Mouse (Mus musculus): Measurements from ENCODE around the gene Clptm1l. TPM values are rescaled to one million over a fixed set of nuclear protein-coding genes. Genes with fewer than 3 reads are reported as not detected.
A peak's percentile ranks its signal among the peaks of the same experiment; 100 is the strongest.

Gene Clptm1l
- 174 and 185 TPM in 2 replicates for polyA plus RNA-seq (2012; rRNA removed)

GRCm38 (mm10) chr13:73603522-73604155 is at the start of gene Clptm1l:
Gene Clptm1l, plus strand, starts transcription at chr13:73604006.
- Histone ChIP-seq H3K36me3 (ENCODE audit: control insufficient read depth, insufficient read depth, low read length) (no peaks in the 10 kb centered on the region), H3K27me3 (replicated peaks; ENCODE audit: control insufficient read depth, insufficient read depth, low read length) (no peaks in the 10 kb centered on the region), H3K4me1 (ENCODE audit: control insufficient read depth, insufficient read depth, low read length) (peaks cover 10% of the 10 kb centered on the region), H3K4me3 (ENCODE audit: insufficient read depth, low read depth, low read length) (peak within 1 kb of the TSS; percentile 95), H3K27ac (ENCODE audit: insufficient read depth, low read depth, low read length) (peak within 1 kb of the TSS; percentile 91)
- under 1% methylated on average over 53 of the region's 53 CpGs for WGBS
- TF ChIP-seq POLR2A (IDR thresholded peaks at IDR 0.05; ENCODE audit: low read depth, low read length) (peak; percentile 39), CTCF (conservative IDR thresholded peaks at IDR 0.05; ENCODE audit: insufficient read depth, insufficient read length, low read depth, low read length) (no peak)
- peak; percentile 98 for DNase-seq

DNA sequence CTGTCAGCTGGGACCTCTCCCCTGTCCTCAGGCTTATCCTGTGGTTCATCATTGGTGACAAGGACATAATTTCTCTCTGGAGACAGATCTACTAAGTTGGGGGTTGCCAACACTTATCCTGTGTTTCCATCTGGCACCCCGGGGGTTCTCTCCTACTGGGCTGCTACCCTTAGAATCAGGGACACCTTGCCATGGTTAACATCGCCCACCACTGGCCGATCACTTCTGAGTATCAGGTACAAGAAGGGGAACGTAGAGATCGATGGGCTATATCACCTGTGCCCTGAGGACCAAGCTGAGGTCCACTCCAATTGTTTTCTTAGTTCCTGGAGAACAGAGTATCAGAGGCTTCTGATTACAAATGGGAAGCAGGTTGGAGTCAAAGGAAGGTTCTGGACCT is 39.6 kb upstream of the Clptm1l start:
- 90% methylated on average over 5 of the region's 5 CpGs for WGBS
- TF ChIP-seq CTCF (conservative IDR thresholded peaks at IDR 0.05; ENCODE audit: insufficient read depth, insufficient read length, low read depth, low read length), result no peak
- no peak for TF ChIP-seq POLR2A (IDR thresholded peaks at IDR 0.05; ENCODE audit: low read depth, low read length)
- Histone ChIP-seq H3K4me1 (ENCODE audit: control insufficient read depth, insufficient read depth, low read length) (no peaks in the 10 kb centered on the region), H3K4me3 (ENCODE audit: insufficient read depth, low read depth, low read length) (no peak overlapping the region), H3K36me3 (ENCODE audit: control insufficient read depth, insufficient read depth, low read length) (no peaks in the 10 kb centered on the region), H3K27me3 (replicated peaks; ENCODE audit: control insufficient read depth, insufficient read depth, low read length) (no peaks in the 10 kb centered on the region), H3K27ac (ENCODE audit: insufficient read depth, low read depth, low read length) (no peak overlapping the region)
- DNase-seq, result no peak

GRCm38 (mm10) chr13:73575051-73575450 is 28.8 kb upstream of the Clptm1l start:
- Histone ChIP-seq H3K4me3 (ENCODE audit: insufficient read depth, low read depth, low read length) (no peak overlapping the region), H3K4me1 (ENCODE audit: control insufficient read depth, insufficient read depth, low read length) (no peaks in the 10 kb centered on the region), H3K36me3 (ENCODE audit: control insufficient read depth, insufficient read depth, low read length) (no peaks in the 10 kb centered on the region), H3K27ac (ENCODE audit: insufficient read depth, low read depth, low read length) (no peak overlapping the region), H3K27me3 (replicated peaks; ENCODE audit: control insufficient read depth, insufficient read depth, low read length) (no peaks in the 10 kb centered on the region)
- DNase-seq, result no peak
- TF ChIP-seq POLR2A (IDR thresholded peaks at IDR 0.05; ENCODE audit: low read depth, low read length), result no peak
- no peak for TF ChIP-seq CTCF (conservative IDR thresholded peaks at IDR 0.05; ENCODE audit: insufficient read depth, insufficient read length, low read depth, low read length)

- WGBS, result 28% methylated on average over 2 of the region's 2 CpGs
- Histone ChIP-seq H3K4me1 (ENCODE audit: control insufficient read depth, insufficient read depth, low read length) (no peaks in the 10 kb centered on the region), H3K27ac (ENCODE audit: insufficient read depth, low read depth, low read length) (no peak overlapping the region), H3K27me3 (replicated peaks; ENCODE audit: control insufficient read depth, insufficient read depth, low read length) (no peaks in the 10 kb centered on the region), H3K36me3 (ENCODE audit: control insufficient read depth, insufficient read depth, low read length) (no peaks in the 10 kb centered on the region), H3K4me3 (ENCODE audit: insufficient read depth, low read depth, low read length) (no peak overlapping the region)
- TF ChIP-seq POLR2A (IDR thresholded peaks at IDR 0.05; ENCODE audit: low read depth, low read length) (no peak), CTCF (conservative IDR thresholded peaks at IDR 0.05; ENCODE audit: insufficient read depth, insufficient read length, low read depth, low read length) (no peak)
- DNase-seq, result no peak
Observed at GRCm38 (mm10) chr13:73577277-73577676, 26.5 kb upstream of the Clptm1l start.

GRCm38 (mm10) chr13:73591488-73591887 is 12.3 kb upstream of the Clptm1l start:
- TF ChIP-seq CTCF (conservative IDR thresholded peaks at IDR 0.05; ENCODE audit: insufficient read depth, insufficient read length, low read depth, low read length) (no peak), POLR2A (IDR thresholded peaks at IDR 0.05; ENCODE audit: low read depth, low read length) (no peak)
- H3K36me3 ChIP-seq (ENCODE audit: control insufficient read depth, insufficient read depth, low read length), result no peaks in the 10 kb centered on the region

DNA sequence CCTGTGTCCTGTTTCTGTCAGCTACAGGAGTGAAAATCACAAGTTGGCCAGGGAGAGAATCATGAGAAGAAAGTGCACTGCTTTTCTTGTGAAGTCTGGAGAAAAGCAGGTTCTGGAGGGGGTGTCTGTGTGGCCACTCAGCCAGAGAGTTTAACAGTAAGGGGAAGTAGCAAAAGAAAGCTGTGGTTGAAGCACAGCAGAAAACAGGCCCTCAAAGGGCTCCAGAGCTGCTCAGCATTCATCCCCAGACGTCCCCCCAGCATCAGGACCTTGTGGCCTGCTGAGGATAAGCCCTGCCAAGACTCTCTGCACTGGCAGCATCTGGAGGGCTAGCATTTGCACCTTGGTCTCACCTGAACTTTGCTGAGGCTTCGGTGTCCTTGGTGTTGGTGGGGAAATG is 11.3 kb upstream of the Clptm1l start:
- TF ChIP-seq CTCF (conservative IDR thresholded peaks at IDR 0.05; ENCODE audit: insufficient read depth, insufficient read length, low read depth, low read length), result no peak
- no peak overlapping the region for H3K27ac ChIP-seq (ENCODE audit: insufficient read depth, low read depth, low read length)
- H3K4me3 ChIP-seq (ENCODE audit: insufficient read depth, low read depth, low read length), result no peak overlapping the region
- no peak for DNase-seq
- WGBS, result 39% methylated on average over 2 of the region's 2 CpGs
- no peaks in the 10 kb centered on the region for H3K4me1 ChIP-seq (ENCODE audit: control insufficient read depth, insufficient read depth, low read length)
- H3K36me3 ChIP-seq (ENCODE audit: control insufficient read depth, insufficient read depth, low read length), result no peaks in the 10 kb centered on the region
- no peaks in the 10 kb centered on the region; the same call in 1 of the 2 replicates for H3K27me3 ChIP-seq (replicated peaks; ENCODE audit: control insufficient read depth, insufficient read depth, low read length)

More at GRCm38 (mm10) chr13:73591488-73591887, 12.3 kb upstream of the Clptm1l start:
- no peak for DNase-seq
- H3K27ac ChIP-seq (ENCODE audit: insufficient read depth, low read depth, low read length), result no peak overlapping the region
- H3K27me3 ChIP-seq (replicated peaks; ENCODE audit: control insufficient read depth, insufficient read depth, low read length), result no peaks in the 10 kb centered on the region
- 83% methylated on average over 3 of the region's 3 CpGs for WGBS
- no peaks in the 10 kb centered on the region for H3K4me1 ChIP-seq (ENCODE audit: control insufficient read depth, insufficient read depth, low read length)
- no peak overlapping the region for H3K4me3 ChIP-seq (ENCODE audit: insufficient read depth, low read depth, low read length)

DNA sequence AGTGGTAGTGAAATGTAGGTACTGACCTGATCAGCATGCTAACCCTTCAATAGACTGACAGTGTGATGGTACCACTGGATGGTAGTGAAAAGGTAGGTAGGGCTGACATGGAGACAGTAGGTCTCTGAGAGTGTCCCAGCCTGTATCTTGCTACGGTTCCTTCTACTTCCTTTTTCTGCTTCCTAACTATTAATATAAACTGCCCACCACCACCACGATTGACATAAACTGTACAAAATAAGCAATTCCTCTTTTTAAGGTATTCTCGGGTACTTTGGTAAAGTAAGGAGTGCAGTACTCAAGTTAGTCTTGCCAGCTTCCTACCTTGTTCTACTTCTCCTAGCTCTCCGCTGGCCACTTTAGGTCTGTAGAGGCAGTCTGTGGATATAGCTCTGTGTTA is 7.5 kb upstream of the Clptm1l start:
- Histone ChIP-seq H3K27ac (ENCODE audit: insufficient read depth, low read depth, low read length) (no peak overlapping the region), H3K4me1 (ENCODE audit: control insufficient read depth, insufficient read depth, low read length) (no peaks in the 10 kb centered on the region)

More for the DNA sequence above, 7.5 kb upstream of the Clptm1l start:
- DNase-seq, result no peak
- TF ChIP-seq CTCF (conservative IDR thresholded peaks at IDR 0.05; ENCODE audit: insufficient read depth, insufficient read length, low read depth, low read length) (no peak), POLR2A (IDR thresholded peaks at IDR 0.05; ENCODE audit: low read depth, low read length) (no peak)
- Histone ChIP-seq H3K4me3 (ENCODE audit: insufficient read depth, low read depth, low read length) (no peak overlapping the region), H3K36me3 (ENCODE audit: control insufficient read depth, insufficient read depth, low read length) (no peaks in the 10 kb centered on the region), H3K27me3 (replicated peaks; ENCODE audit: control insufficient read depth, insufficient read depth, low read length) (no peaks in the 10 kb centered on the region; the same call in 1 of the 2 replicates)
- WGBS, result 71% methylated on average over 4 of the region's 4 CpGs
